Mouse (Mus musculus): Measurements from ENCODE around the gene Slc9a7.

The Slc9a7 gene

DNA sequence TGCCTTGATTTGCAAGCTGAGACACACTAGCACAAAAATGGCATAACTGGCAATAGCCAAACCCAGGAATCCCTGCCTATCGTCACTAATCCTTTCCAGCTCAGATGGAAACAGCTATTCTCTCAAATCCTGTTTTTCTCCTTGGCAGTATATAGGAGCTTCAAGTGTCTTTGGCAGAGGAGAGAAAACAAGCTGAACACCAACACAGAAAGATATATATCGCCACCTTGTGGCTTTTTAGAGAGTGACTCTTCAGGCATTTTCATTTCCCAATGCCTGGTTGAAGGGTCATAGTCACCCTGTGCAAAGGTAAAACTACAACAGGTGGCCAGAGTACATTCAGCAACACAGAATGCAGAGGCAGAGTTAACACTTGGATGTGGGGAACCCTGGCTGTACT is 134.1 kb downstream of the Slc9a7 start:
- no peak for DNase-seq (ENCODE audit: low spot score in 2 of 2)

DNA sequence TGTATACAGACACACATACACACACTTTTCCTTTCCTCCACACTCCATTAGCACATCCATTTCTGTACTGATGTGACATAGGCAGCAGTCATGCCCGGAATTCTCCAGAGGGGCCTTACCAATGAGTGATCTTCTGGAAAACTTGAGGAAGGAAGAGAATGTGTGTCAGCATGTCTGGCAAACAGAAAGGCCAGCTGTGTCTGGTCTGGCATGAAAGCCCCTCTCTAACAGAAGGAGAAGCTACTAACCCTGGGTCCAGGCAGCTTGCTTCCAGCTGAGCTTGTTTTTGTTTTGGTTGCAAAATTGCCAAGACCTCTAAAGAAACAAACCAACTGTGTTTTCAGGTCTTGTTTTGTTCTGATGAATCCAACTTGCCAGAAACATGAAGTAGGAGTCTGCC is 162.1 kb downstream of the Slc9a7 start:
- no peak for DNase-seq (ENCODE audit: low spot score in 2 of 2)

DNA sequence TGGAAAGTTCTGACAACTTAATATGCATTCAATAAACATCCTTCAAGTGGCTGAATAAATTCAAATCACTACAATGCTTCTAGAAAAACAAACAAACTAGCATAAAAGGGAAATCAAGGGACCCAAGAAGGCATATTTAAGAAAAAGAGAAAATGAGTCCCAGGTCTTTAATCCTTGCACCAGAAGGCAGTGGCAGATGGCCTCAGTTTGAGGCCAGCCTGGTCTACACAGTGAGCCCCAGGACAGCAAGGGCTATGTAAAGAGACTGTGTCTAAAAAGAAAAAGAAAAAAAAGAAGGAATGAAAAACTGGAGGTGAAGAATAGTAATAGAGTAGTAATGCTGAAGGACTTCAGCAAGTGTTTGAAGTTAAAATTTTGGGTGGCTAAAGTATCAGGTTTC is 162.7 kb downstream of the Slc9a7 start:
- no peak for DNase-seq (ENCODE audit: low spot score in 2 of 2)

DNA sequence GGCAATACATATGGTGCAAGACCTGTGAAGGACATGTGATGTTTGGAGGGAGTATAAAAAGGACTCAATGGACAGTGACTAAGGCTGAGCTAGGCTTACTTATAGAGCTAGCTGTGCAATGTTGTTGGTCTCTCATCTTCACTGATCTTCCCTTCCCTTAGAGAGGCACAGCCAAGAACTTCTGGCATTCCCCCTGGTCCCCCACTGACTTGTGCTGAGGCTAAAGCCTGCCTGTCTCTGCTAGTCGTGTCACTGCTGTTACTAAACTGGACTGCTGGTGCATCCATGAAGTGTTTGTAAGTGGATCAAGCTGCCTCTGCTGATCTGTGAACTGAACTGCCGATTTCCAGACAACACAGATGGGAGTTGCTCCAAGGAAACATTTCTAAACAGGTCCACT is 166.1 kb downstream of the Slc9a7 start:
- no peak for DNase-seq (ENCODE audit: low spot score in 2 of 2)

DNA sequence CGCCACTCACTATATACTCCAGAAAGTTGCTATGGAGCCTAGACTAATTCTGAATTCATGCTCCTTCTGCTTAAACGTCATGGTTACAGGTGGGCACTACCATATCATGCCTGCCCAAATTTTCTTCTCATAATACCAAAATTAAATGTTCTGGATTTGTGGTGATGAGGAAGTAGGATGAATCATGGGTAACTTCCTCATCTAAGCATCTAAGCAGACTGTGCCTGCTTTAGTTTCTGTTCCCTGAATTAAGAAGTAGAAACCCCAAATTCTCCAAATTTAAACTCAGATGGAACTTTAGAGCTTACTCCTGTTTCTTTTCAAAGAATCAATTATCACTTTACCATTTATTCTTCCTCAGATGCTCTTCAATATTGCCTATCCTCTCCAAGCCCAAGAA is 173.9 kb downstream of the Slc9a7 start:
- DNase-seq (ENCODE audit: low spot score in 2 of 2) = no peak

DNA sequence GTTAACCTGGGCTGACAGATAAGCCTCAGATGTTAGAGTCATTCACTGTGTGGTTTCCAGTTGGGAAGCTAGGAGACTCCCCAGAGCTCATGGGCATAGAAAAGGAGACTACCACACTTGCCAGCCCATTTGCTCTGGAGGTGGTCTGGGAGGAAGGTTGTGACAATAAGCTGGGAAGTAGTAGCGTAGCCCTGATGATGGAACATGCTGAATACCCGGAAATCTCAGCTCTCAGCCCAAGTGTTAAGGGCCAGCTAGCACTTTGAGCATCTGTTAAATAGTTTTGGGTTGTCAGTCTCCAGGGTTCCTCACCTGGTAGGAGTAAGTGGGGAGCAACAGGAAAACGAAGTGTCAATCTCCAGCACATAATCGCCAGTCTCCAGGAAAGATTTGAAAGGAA is 221.4 kb downstream of the Slc9a7 start:
- DNase-seq (ENCODE audit: low spot score in 2 of 2) = no peak

DNA sequence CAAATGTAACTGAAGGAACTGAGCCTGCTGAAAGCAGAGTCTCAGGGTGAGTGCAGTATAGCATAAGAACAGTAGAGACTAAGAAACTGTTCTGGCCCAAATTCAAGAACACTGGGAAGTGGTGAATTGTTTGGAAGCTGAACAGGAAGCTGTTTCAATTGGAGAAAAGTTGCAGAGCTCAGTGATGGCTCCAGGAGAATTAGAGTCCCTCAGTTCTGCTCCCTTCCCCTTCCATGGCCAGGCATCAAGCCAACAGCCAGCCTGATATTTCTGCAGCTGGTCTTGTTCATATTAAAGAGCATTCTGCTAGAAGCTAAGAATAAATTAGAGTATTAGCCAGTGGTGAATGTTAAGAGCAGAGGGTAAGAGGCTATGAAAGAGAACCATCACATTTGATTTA is 225.0 kb downstream of the Slc9a7 start:
- no peak for DNase-seq (ENCODE audit: low spot score in 2 of 2)

DNA sequence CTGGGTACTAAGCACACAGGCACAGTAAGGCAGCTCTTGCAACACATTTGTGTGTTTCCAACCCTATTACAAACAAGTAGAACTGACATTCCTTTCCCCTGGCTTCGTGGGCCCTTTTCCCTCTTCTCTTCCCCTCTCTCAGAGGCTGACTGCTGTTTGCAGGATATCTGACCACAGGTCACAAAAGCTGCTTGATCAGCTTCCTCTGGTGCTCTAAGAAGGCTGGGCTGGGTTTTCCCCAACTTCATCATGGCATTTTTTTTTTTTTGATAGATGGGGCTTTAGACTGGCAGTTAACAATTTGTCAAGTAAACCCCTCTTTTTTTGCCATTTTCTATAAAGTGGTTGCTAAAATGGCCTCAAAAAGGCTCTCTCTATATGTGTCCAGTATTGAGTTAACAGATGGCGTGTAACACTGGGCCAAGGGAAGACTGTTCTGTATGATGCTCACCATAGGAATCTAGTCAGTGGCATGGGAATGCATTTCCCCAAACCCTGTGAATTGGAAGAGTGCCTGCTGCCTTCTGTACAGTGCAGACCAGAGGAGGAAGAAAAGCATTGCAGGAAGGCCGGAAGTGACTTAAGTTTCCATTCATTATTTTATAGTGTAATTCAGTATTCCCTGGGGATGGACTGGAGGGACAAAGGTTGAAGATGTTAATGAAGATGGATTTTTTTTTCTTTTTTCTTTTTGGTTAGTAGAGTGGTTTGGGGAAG is 229.7 kb downstream of the Slc9a7 start:
- DNase-seq (ENCODE audit: low spot score in 2 of 2) = no peak

DNA sequence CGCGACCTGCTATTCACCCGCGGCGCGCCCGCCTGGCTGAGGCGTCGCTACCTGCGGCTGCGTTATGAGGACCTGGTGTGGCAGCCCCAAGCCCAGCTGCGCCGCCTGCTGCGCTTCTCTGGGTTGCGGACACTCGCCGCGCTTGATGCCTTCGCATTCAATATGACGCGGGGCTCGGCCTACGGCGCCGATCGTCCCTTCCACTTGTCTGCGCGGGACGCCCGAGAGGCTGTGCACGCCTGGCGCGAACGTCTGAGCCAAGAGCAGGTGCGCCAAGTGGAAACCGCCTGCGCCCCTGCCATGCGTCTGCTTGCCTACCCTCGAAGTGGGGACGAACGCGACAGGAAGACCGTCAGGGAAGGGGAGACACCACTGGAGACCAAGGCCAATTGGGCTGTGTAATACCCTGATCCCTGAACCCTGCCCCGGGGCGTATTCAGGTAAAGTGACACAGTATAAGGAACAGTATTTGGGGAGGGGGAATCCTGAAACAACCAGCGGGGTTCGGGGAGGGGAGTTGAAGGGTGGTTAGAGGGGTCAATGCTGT is 230.8 kb downstream of the Slc9a7 start:
- no peak for DNase-seq (ENCODE audit: low spot score in 2 of 2)

DNA sequence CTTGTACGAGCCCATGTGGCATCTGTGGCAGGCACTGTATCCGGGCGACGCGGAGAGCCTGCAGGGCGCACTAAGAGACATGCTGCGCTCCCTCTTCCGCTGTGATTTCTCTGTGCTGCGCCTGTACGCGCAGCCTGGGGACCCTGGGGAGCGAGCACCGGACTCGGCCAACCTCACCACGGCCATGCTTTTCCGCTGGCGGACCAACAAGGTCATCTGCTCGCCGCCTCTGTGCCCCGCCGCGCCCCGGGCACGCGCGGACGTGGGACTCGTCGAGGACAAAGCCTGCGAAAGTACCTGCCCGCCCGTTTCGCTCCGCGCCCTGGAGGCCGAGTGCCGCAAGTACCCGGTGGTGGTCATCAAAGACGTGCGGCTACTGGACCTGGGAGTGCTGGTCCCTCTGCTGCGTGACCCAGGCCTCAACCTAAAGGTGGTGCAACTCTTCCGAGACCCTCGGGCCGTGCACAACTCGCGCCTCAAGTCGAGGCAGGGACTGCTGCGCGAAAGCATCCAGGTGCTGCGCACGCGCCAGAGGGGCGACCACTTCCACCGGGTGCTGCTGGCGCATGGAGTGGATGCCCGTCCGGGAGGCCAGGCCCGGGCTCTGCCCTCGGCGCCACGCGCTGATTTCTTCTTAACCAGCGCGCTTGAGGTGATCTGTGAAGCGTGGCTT is 231.4 kb downstream of the Slc9a7 start:
- no peak for DNase-seq (ENCODE audit: low spot score in 2 of 2)

DNA sequence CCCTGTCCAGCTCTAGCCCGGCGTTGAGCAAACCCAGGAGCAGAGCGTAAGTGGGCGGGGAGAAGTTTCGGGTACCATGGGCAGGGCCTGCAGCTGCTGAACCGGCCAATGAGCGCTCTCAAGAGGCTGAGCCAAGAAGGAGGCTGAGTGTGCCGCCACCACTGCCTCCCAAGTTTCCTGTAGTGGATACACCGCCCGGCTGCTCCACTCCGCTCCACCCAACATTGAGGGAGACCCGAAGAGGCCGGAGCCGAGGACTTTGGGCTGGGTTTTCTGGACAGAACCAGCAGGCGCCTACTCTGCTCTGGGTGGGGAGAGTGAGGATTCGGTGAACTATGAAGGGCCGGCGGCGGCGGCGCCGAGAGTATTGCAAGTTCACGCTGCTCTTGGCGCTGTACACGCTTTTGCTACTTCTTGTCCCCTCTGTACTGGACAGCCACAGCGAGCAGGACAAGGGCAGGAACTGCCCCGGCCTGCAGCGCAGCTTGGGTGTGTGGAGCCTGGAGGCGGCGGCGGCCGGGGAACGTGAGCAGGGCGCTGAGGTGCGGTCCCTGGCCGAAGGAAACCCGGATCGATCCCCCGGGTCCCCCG is 232.1 kb downstream of the Slc9a7 start, which contains the start of gene Chst7:
TSS of gene Chst7 (plus strand) at position 180 of the 591 bp plus-strand sequence.
- DNase-seq (ENCODE audit: low spot score in 2 of 2) = no peak
